Mouse (Mus musculus): Measurements from ENCODE around the gene Ddx54. TPM values are rescaled to one million over a fixed set of nuclear protein-coding genes. Genes with fewer than 3 reads are reported as not detected.

The Ddx54 gene
- total and polyA plus RNA-seq, 2 experiments from 2014 or later: 18.2 to 23.0 TPM

GRCm38 (mm10) chr5:120634860-120635259, 22.3 kb downstream of the Ddx54 start:
- TF ChIP-seq EP300 (IDR thresholded peaks at IDR 0.05; ENCODE audit: low read depth): no peak
- no peak for TF ChIP-seq CTCF (IDR thresholded peaks at IDR 0.05; ENCODE audit: low read depth)
- DNase-seq (ENCODE audit: low spot score) (no peak), ATAC-seq (ENCODE audit: insufficient read depth, low read depth) (no peak)
- H3K27ac ChIP-seq (ENCODE audit: low read depth): no peak overlapping the region
- H3K27me3 ChIP-seq (ENCODE audit: control insufficient read depth, insufficient read depth, low read length): peaks cover 6% of the 10 kb centered on the region
- H3K4me2 ChIP-seq (ENCODE audit: low read depth, low read length): no peak overlapping the region
- H3K9ac ChIP-seq (replicated peaks; ENCODE audit: low read depth, low read length): no peak overlapping the region
- no peak overlapping the region for H3K4me3 ChIP-seq (ENCODE audit: low read depth, low read length)
- no peaks in the 10 kb centered on the region for H3K36me3 ChIP-seq (replicated peaks; ENCODE audit: control insufficient read depth, insufficient read depth, low read length)
- 61% methylated on average over 5 of the region's 5 CpGs for WGBS
- 0 out of 2 replicates have a peak, but pooled peaks cover 9% of the 10 kb centered on the region for H3K9me3 ChIP-seq (replicated peaks; ENCODE audit: control insufficient read depth, low read length)
- H3K4me1 ChIP-seq (ENCODE audit: control insufficient read depth, insufficient read depth): no peaks in the 10 kb centered on the region

GRCm38 (mm10) chr5:120635633-120636032, 23.1 kb downstream of the Ddx54 start:
- Histone ChIP-seq H3K9me3 (replicated peaks; ENCODE audit: control insufficient read depth, low read length) (0 out of 2 replicates have a peak, but pooled peaks cover 9% of the 10 kb centered on the region), H3K4me2 (ENCODE audit: low read depth, low read length) (no peak overlapping the region), H3K9ac (replicated peaks; ENCODE audit: low read depth, low read length) (no peak overlapping the region), H3K4me3 (ENCODE audit: low read depth, low read length) (no peak overlapping the region), H3K27me3 (ENCODE audit: control insufficient read depth, insufficient read depth, low read length) (no peaks in the 10 kb centered on the region), H3K4me1 (ENCODE audit: control insufficient read depth, insufficient read depth) (no peaks in the 10 kb centered on the region), H3K36me3 (replicated peaks; ENCODE audit: control insufficient read depth, insufficient read depth, low read length) (no peaks in the 10 kb centered on the region), H3K27ac (ENCODE audit: low read depth) (no peak overlapping the region)
- WGBS: 79% methylated on average over 5 of the region's 5 CpGs
- DNase-seq (ENCODE audit: low spot score) (no peak), ATAC-seq (ENCODE audit: insufficient read depth, low read depth) (no peak)
- TF ChIP-seq CTCF (IDR thresholded peaks at IDR 0.05; ENCODE audit: low read depth) (no peak), EP300 (IDR thresholded peaks at IDR 0.05; ENCODE audit: low read depth) (no peak)

DNA sequence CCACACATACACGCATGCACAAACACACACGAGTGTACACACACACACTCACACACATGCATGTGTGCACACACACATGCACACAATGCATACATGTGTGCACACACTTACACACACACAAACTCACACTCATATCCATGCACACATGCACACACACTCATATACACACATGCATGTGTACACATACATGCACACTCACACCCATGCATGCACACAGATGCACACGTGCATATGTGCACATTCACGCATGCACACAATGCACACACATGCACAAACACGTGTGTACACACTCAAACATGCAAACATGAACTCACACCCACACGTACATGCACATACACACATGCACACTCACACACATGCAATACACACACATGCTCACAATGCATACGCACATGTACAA, 27.6 kb downstream of the Ddx54 start:
- ATAC-seq (ENCODE audit: insufficient read depth, low read depth) (no peak), DNase-seq (ENCODE audit: low spot score) (no peak)
- WGBS: 85% methylated on average over 7 of the region's 7 CpGs
- no peak overlapping the region for H3K9ac ChIP-seq (replicated peaks; ENCODE audit: low read depth, low read length)
- H3K27me3 ChIP-seq (ENCODE audit: control insufficient read depth, insufficient read depth, low read length): no peaks in the 10 kb centered on the region
- H3K4me1 ChIP-seq (ENCODE audit: control insufficient read depth, insufficient read depth): peaks cover 5% of the 10 kb centered on the region; the same call in 1 of the 2 replicates
- no peak overlapping the region for H3K4me3 ChIP-seq (ENCODE audit: low read depth, low read length)
- H3K27ac ChIP-seq (ENCODE audit: low read depth): no peak overlapping the region
- no peak overlapping the region for H3K4me2 ChIP-seq (ENCODE audit: low read depth, low read length)
- TF ChIP-seq CTCF (IDR thresholded peaks at IDR 0.05; ENCODE audit: low read depth) (no peak), EP300 (IDR thresholded peaks at IDR 0.05; ENCODE audit: low read depth) (no peak)
- no peaks in the 10 kb centered on the region for H3K36me3 ChIP-seq (replicated peaks; ENCODE audit: control insufficient read depth, insufficient read depth, low read length)
- H3K9me3 ChIP-seq (replicated peaks; ENCODE audit: control insufficient read depth, low read length): 0 out of 2 replicates have a peak, but pooled peaks cover 4% of the 10 kb centered on the region

DNA sequence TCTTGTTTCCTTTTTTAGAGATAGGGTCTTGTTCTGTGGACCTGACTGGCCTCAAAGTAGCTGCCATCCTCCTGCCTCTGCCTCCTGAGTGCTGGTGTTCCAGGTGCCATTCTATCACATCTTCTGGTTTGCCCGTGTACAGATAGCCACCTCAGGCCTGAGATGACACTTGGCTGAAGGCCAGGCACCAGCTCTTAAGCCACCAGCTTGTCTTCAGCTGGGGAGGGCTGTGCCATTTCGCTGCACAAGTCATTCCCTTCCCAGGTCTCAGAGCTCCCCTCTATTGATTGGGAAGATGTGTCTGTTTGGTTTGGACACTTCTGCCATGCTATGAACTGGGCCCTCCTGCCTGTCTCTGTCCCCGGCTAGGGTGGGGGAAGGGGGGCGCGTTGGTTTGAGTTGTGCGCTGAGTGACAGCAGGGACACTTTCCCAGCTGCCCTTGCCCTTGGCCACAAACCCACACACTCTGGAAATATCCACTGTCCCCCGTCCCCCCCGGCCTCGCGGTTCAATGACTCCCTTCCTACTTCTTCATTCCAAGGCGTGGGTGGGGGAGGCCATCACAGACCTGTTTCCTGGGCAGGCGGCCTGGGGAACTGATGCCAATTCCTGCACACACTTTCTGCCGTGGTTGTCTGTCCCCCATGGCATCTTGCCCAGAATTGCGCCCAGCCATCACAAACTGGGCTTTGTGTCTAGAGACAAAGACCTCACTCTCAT, 31.0 kb downstream of the Ddx54 start:
- 37% methylated on average over 14 of the region's 14 CpGs for WGBS
- H3K9me3 ChIP-seq (replicated peaks; ENCODE audit: control insufficient read depth, low read length): no peaks in the 10 kb centered on the region
- peaks cover 8% of the 10 kb centered on the region; the same call in 1 of the 2 replicates for H3K27me3 ChIP-seq (ENCODE audit: control insufficient read depth, insufficient read depth, low read length)
- H3K4me2 ChIP-seq (ENCODE audit: low read depth, low read length): no peak overlapping the region
- no peak overlapping the region for H3K9ac ChIP-seq (replicated peaks; ENCODE audit: low read depth, low read length)
- TF ChIP-seq EP300 (IDR thresholded peaks at IDR 0.05; ENCODE audit: low read depth) (no peak), CTCF (IDR thresholded peaks at IDR 0.05; ENCODE audit: low read depth) (no peak)
- peaks cover 6% of the 10 kb centered on the region for H3K4me1 ChIP-seq (ENCODE audit: control insufficient read depth, insufficient read depth)
- no peak overlapping the region for H3K27ac ChIP-seq (ENCODE audit: low read depth)
- DNase-seq (ENCODE audit: low spot score): no peak
- no peaks in the 10 kb centered on the region for H3K36me3 ChIP-seq (replicated peaks; ENCODE audit: control insufficient read depth, insufficient read depth, low read length)
- no peak for ATAC-seq (ENCODE audit: insufficient read depth, low read depth)
- H3K4me3 ChIP-seq (ENCODE audit: low read depth, low read length): no peak overlapping the region

- Histone ChIP-seq H3K4me3 (ENCODE audit: low read depth, low read length) (no peak overlapping the region), H3K4me1 (ENCODE audit: control insufficient read depth, insufficient read depth) (peaks cover 13% of the 10 kb centered on the region), H3K36me3 (replicated peaks; ENCODE audit: control insufficient read depth, insufficient read depth, low read length) (no peaks in the 10 kb centered on the region), H3K9me3 (replicated peaks; ENCODE audit: control insufficient read depth, low read length) (no peaks in the 10 kb centered on the region), H3K9ac (replicated peaks; ENCODE audit: low read depth, low read length) (no peak overlapping the region), H3K27me3 (ENCODE audit: control insufficient read depth, insufficient read depth, low read length) (peaks cover 15% of the 10 kb centered on the region), H3K27ac (ENCODE audit: low read depth) (no peak overlapping the region), H3K4me2 (ENCODE audit: low read depth, low read length) (no peak overlapping the region)
- WGBS: 38% methylated on average over 3 of the region's 3 CpGs
- DNase-seq (ENCODE audit: low spot score): no peak
- TF ChIP-seq CTCF (IDR thresholded peaks at IDR 0.05; ENCODE audit: low read depth) (no peak), EP300 (IDR thresholded peaks at IDR 0.05; ENCODE audit: low read depth) (no peak)
- ATAC-seq (ENCODE audit: insufficient read depth, low read depth): no peak
These were observed 31.7 kb downstream of the Ddx54 start for GRCm38 (mm10) chr5:120644227-120644626.

GRCm38 (mm10) chr5:120645851-120646250, 33.3 kb downstream of the Ddx54 start:
- H3K27ac ChIP-seq (ENCODE audit: low read depth): no peak overlapping the region
- WGBS: 38% methylated on average over 6 of the region's 6 CpGs
- peaks cover 27% of the 10 kb centered on the region for H3K27me3 ChIP-seq (ENCODE audit: control insufficient read depth, insufficient read depth, low read length)
- no peaks in the 10 kb centered on the region for H3K36me3 ChIP-seq (replicated peaks; ENCODE audit: control insufficient read depth, insufficient read depth, low read length)
- no peaks in the 10 kb centered on the region for H3K9me3 ChIP-seq (replicated peaks; ENCODE audit: control insufficient read depth, low read length)
- no peak overlapping the region for H3K4me2 ChIP-seq (ENCODE audit: low read depth, low read length)
- H3K9ac ChIP-seq (replicated peaks; ENCODE audit: low read depth, low read length): no peak overlapping the region
- peaks cover 13% of the 10 kb centered on the region for H3K4me1 ChIP-seq (ENCODE audit: control insufficient read depth, insufficient read depth)
- H3K4me3 ChIP-seq (ENCODE audit: low read depth, low read length): no peak overlapping the region
- DNase-seq (ENCODE audit: low spot score): no peak
- no peak for ATAC-seq (ENCODE audit: insufficient read depth, low read depth)
- no peak for TF ChIP-seq CTCF (IDR thresholded peaks at IDR 0.05; ENCODE audit: low read depth)
- TF ChIP-seq EP300 (IDR thresholded peaks at IDR 0.05; ENCODE audit: low read depth): no peak
